Mouse (Mus musculus): Measurements from ENCODE around the gene Ralgds.

Ralgds gene

DNA sequence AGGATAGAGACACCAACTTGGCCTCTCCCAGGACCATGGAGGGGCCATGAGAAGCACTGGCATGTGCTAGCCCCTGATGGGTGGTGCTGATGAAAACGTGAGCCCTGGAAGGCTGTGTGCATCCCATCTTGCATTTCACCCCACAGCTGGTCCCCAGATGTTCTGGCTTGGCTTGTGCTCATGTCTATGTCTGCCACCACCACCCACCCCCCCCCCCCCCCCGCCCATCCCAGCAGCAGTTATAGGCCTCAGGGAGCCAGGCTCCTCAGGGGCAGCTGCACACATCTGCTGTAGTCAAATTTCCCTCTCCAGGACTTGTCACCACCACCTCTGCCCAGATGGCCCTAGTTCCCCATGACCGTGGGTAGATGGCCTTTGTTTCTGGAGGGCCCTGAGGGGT is 57.0 kb downstream of the Ralgds start:
- no peak for DNase-seq

GRCm38 (mm10) chr2:28575341-28575740 is 62.4 kb downstream of the Ralgds start:
- no peak for DNase-seq

- DNase-seq = no peak
Observed at GRCm38 (mm10) chr2:28576815-28577214, 63.9 kb downstream of the Ralgds start.

DNA sequence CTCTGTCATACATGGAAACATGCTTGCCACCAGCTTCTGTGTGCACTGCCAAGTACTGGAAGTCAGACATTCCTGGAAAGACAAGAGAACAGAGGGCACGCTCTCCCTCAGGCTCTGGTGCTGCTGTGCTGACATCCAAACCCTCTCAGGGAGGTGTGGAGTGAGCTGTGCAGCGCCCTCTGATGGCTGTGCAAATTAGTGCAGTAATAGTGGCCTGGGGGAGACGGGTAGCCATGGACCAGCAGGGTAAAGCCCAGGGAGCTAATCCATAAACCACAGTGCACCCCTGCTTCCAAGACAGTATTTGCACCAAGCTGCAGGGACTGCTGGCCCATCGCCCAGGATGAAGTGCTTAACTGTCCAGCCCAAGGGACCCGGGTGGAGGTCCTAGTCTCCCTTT is 65.1 kb downstream of the Ralgds start:
- DNase-seq = peak; percentile 20

GRCm38 (mm10) chr2:28582647-28583353 is 69.9 kb downstream of the Ralgds start:
- peak; percentile 94 for DNase-seq

DNA sequence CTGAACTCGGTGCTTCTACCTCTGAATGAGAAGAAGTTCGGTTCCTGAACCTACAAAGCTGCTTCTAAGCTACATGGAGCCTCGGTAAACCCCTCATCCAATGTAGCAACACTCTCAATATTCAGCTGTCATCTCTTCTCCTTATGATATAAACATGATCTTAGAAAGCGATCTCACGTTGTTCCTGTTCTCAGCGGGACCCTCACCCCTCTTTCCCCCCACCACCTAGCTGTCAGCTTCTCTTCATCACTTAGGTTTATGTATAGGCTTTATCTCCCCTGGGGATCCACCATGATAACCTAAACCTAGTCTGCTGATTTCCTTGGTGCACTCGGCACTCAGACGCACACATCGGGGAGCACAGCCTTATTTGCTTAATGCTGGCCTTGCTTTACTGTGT is 70.7 kb downstream of the Ralgds start, which contains the start of gene Gtf3c5:
Gtf3c5 (minus strand) TSS at position 101 of the 400 bp plus-strand sequence.
- no peak for DNase-seq

GRCm38 (mm10) chr2:28585043-28585571 is 72.2 kb downstream of the Ralgds start:
- peak; percentile 84 for DNase-seq

- no peak for DNase-seq
Observed at GRCm38 (mm10) chr2:28585730-28586129, 72.8 kb downstream of the Ralgds start.

DNA sequence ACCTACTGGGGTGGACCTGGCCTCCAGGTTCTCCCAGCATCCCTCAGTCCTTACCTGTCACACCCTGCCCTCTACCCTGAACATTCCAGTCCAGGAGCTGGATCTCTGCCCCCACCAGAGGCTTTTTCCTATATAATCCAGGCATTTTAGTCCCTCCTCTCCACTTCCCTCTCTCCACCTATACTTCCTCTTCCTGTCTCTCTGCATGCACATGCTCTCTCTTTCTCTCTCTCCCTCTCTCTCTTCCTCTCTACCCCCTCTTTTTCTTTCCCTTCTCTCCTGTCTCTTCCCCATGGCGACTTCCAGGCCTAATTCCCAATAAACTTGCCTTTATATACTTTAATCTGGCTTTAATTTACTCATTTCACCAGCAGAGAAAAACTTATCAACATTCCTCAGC is 75.6 kb downstream of the Ralgds start:
- no peak for DNase-seq

DNA sequence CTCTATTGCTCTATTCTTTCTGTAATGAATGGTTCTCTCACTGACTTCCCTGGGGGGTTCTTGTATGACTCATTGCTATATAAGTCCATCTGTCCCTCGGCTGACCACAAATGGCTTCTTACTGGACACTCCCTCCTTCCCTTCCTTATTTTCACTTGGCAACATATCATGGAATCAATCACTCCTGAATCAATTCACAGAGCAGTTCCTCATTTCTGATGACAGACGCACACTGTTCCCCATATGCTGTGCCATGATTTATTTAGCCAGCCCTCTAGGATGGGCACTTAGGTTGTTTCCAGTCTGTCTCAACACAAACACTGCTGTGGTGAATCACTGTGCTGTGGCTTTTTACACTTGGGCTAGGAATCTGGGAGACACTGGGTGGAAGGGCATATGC is 78.6 kb downstream of the Ralgds start:
- DNase-seq = no peak

GRCm38 (mm10) chr2:28592809-28593208 is 79.9 kb downstream of the Ralgds start:
- DNase-seq = peak; percentile 66

- no peak for DNase-seq
Observed at GRCm38 (mm10) chr2:28596021-28596420, 83.1 kb downstream of the Ralgds start.

- no peak for DNase-seq
Observed at GRCm38 (mm10) chr2:28596998-28597397, 84.1 kb downstream of the Ralgds start.

- no peak for DNase-seq
Observed at GRCm38 (mm10) chr2:28597733-28598547, 85.0 kb downstream of the Ralgds start.

GRCm38 (mm10) chr2:28598692-28599568 is 86.0 kb downstream of the Ralgds start:
- no peak for DNase-seq

DNA sequence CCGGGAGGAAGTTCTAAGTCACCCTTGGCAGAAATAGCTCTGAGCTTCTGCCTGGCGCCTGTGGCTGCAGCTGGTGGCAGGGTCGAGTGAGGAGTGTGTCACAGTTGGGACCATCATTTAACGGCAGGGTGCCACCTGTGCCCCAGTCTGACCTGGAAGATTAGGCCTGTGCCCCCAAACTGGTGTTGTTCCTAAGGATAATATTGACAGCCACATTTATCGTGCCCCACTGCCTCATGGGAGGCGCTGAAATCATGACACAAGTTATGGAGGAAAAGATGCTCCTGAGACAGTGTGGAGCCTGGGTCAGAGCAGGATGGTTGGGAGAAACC is 86.6 kb downstream of the Ralgds start:
- no peak for DNase-seq

GRCm38 (mm10) chr2:28601720-28602590 is 89.0 kb downstream of the Ralgds start:
- no peak for DNase-seq

Measured in kidney, adult 18-20 months (tissue).